Mouse (Mus musculus): ENCODE data around the gene Sirt3.

DNA sequence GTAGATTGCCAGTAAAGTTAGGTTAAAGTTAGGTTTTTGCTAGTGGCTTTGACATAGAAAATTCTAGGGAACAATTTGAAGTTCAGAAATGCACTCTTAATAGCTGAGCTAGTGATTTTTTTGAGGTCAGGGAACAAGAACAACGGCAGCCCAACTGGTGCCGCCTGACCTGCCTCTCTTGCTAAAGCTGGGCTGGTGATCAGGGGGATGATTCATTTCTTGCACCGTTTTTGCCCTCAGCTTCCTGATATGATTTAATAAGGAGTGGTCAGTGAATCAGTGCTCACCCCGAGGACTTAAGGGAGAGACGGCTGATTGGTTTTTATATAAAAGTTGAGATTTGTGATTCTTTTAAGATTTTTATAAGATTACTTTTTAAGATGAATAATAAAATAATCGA is 50.7 kb downstream of the Sirt3 start:
- TF ChIP-seq CTCF (IDR thresholded peaks at IDR 0.05; ENCODE audit: extremely low read depth, insufficient read length, insufficient replicate concordance, low read depth, low read length): no peak
- no peak for TF ChIP-seq POLR2A (IDR thresholded peaks at IDR 0.05; ENCODE audit: low read depth, low read length)

Measured in small intestine, adult 2 months (tissue).